Mouse (Mus musculus) lung, postnatal 0 days (tissue): ENCODE results near the gene Alg14. TPM values are rescaled to one million over a fixed set of nuclear protein-coding genes. Genes with fewer than 3 reads are reported as not detected.
A peak's percentile ranks its signal among the peaks of the same experiment; 100 is the strongest.

Experiments
- ATAC-seq: fragments of 200-750 bp; cut with Nextera tagmentation; 2 replicates; pipeline ENCODE4 v1.8.0; 2017; ENCODE audit warnings: moderate library complexity
- DNase-seq: peaks from one replicate; pipeline ENCODE4 v3.0.0-alpha.2; 2016; ENCODE audit warnings: low spot score
- H3K27ac ChIP-seq: fragments of 300-500 bp; sonication (generic); 2 replicates; pipeline ENCODE4 v1.5.1; 2014; ENCODE audit warnings: antibody characterized with exemption, mild to moderate bottlenecking, low read length, mixed read lengths
- H3K27me3 ChIP-seq: fragments of 300-500 bp; sonication (generic); replicated peaks from 2 replicates; pipeline ENCODE4 v1.6.1; 2014; ENCODE audit warnings: low read length, mixed read lengths; ENCODE audit not compliant: insufficient read depth
- H3K36me3 ChIP-seq: fragments of 300-500 bp; sonication (generic); 2 replicates; pipeline ENCODE4 v1.6.1; 2014; ENCODE audit warnings: low read length, mixed read lengths; ENCODE audit not compliant: insufficient read depth
- H3K4me1 ChIP-seq: fragments of 300-500 bp; sonication (generic); 2 replicates; pipeline ENCODE4 v1.6.1; 2014; ENCODE audit warnings: antibody characterized with exemption, low read depth, low read length, mixed read lengths; ENCODE audit not compliant: insufficient read depth
- H3K4me2 ChIP-seq: fragments of 300-500 bp; sonication (generic); replicated peaks from 2 replicates; pipeline ENCODE4 v1.6.1; 2014; ENCODE audit warnings: low read depth, mild to moderate bottlenecking, low read length, moderate library complexity, mixed read lengths
- H3K4me3 ChIP-seq: fragments of 300-500 bp; sonication (generic); 2 replicates; pipeline ENCODE4 v1.5.1; 2014; ENCODE audit warnings: low read depth, low read length
- H3K9ac ChIP-seq: fragments of 300-500 bp; sonication (generic); replicated peaks from 2 replicates; pipeline ENCODE4 v1.6.1; 2014; ENCODE audit warnings: low read depth, mild to moderate bottlenecking
- H3K9me3 ChIP-seq: fragments of 300-500 bp; sonication (generic); 2 replicates; pipeline ENCODE4 v1.6.1; 2016; ENCODE audit warnings: low read length, mixed read lengths
- CTCF ChIP-seq: IDR thresholded peaks from 2 replicates; pipeline ENCODE4 v1.5.1; 2016; ENCODE audit warnings: antibody characterized with exemption, mild to moderate bottlenecking
- EP300 ChIP-seq: IDR thresholded peaks from 2 replicates; pipeline ENCODE4 v1.6.1; 2016; ENCODE audit warnings: antibody characterized with exemption, mild to moderate bottlenecking, control low read depth
- WGBS: fragments of 180-500 bp; shearing (Covaris S2); extraction: QIAGEN DNeasy Blood & Tissue Kit; methylation state at CpG from one replicate; pipeline ENCODE4 v1.1.7; 2014; 5-methylcytosine and 5-hydroxymethylcytosine counted together
- polyA plus RNA-seq: library from polyadenylated mRNA; unstranded; fragments of >200 nt; fragmentation: Nextera tagmentation; extraction: Ambion mirVana; gene quantifications from 2 replicates; pipeline ENCODE4 v1.2.1, GENCODE M21; 2015

Gene Alg14
- polyA plus RNA-seq, 1 experiment from 2014 or later, result 33.4 TPM

DNA sequence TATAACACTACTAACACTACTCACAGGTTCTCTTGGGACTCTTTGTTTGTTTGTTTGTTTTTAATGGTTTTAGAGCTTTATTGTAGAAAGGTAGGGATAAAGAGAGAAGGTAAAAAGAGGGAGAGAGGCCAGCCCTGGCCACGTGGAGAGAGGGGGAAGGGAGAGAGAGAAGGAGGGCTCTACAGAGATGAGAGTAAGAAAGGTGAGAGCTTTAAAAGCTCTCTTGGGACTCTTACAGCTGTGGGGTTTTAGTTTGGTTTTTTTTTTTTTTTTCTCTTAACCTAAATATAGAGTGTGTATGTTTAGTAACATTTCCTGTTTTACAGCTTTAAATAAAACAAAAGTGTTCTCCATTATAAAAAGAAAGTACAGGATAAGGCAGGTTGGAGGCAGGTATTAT, 70.4 kb downstream of the Alg14 start:
- TF ChIP-seq CTCF (no peak), EP300 (no peak)
- Histone ChIP-seq H3K9me3 (no peaks in the 10 kb centered on the region), H3K4me2 (no peak overlapping the region), H3K4me3 (no peak overlapping the region), H3K36me3 (no peaks in the 10 kb centered on the region), H3K27me3 (no peaks in the 10 kb centered on the region), H3K27ac (no peak overlapping the region), H3K9ac (no peak overlapping the region), H3K4me1 (no peaks in the 10 kb centered on the region)
- ATAC-seq, result no peak
- DNase-seq, result no peak
- WGBS, result 32% methylated on average over 1 of the region's 1 CpGs

DNA sequence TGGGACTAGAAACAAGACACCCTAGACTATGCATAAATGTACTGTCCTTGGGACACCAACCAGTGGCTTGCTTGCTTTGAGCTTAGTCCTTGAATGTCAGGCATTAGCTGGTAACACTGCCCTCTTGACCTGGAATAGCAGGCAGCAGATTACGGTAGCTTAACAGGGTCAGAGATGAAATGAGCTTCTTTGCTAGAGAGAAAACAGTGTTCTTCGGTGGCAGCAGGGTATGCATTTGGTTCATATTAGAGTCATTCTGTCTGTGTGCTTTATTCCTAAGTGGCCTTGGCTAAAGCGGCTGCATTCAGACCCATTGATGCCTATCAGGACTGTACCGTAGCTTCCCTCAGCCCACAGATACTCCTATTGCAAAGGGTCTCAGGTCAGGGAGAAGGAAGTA, 72.8 kb downstream of the Alg14 start:
- 79% methylated on average over 4 of the region's 4 CpGs for WGBS
- ATAC-seq, result no peak
- H3K27ac ChIP-seq, result no peak overlapping the region

DNA sequence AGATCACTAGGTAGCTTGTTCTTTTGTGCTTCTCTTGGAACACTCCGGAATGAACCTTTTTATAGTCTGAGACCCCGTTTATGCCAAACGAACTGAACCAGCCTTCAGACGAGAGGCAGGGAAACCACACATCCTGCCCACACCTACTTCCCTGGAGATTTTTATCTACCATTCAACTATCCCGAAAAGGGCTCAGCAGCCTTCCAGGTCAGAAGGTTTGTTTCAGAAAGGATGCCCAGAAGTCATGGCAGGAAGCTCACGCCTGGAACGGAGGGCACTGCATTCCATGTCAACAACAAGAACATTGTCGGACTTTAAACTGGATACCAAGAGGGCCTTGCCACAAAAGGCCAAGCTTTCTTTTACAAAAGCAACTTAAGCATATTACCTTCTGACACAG, 73.6 kb downstream of the Alg14 start:
- peak; percentile 42; the same call in 1 of the 2 replicates for TF ChIP-seq EP300
- no peak for TF ChIP-seq CTCF
- Histone ChIP-seq H3K9me3 (no peaks in the 10 kb centered on the region), H3K4me3 (no peak overlapping the region), H3K4me1 (no peaks in the 10 kb centered on the region), H3K36me3 (no peaks in the 10 kb centered on the region), H3K9ac (no peak overlapping the region), H3K4me2 (no peak overlapping the region), H3K27ac (peak overlapping the region; percentile 39; the same call in 1 of the 2 replicates), H3K27me3 (no peaks in the 10 kb centered on the region)
- 47% methylated on average over 8 of the region's 8 CpGs for WGBS
- ATAC-seq (peak; percentile 63), DNase-seq (peak; percentile 29)

More for the DNA sequence above, 72.8 kb downstream of the Alg14 start:
- Histone ChIP-seq H3K4me1 (no peaks in the 10 kb centered on the region), H3K27me3 (no peaks in the 10 kb centered on the region), H3K9me3 (no peaks in the 10 kb centered on the region), H3K4me2 (no peak overlapping the region), H3K36me3 (no peaks in the 10 kb centered on the region), H3K9ac (no peak overlapping the region), H3K4me3 (no peak overlapping the region)
- DNase-seq, result no peak
- TF ChIP-seq CTCF, result no peak
- TF ChIP-seq EP300, result no peak

DNA sequence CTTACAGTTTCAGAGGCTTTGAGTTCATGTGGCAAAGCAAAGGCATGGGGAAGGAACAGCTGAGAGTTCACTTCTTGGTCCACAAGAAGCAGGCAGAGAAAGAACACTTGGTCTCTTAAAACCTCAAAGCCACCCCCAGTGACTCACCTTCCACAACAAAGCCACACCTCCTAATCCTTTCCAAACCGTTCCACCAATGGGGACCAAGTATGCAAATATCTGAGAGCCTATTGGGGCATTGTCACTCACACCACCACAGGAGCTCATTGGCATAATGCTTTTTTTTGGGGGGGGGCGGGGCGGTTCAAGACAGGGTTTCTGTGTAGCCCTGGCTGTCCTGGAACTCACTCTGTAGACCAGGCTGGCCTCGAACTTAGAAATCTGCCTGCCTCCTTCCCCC, 77.0 kb downstream of the Alg14 start:
- WGBS, result 91% methylated on average over 4 of the region's 4 CpGs
- Histone ChIP-seq H3K4me3 (no peak overlapping the region), H3K27ac (no peak overlapping the region), H3K4me2 (no peak overlapping the region), H3K27me3 (no peaks in the 10 kb centered on the region), H3K36me3 (no peaks in the 10 kb centered on the region), H3K9me3 (no peaks in the 10 kb centered on the region), H3K4me1 (no peaks in the 10 kb centered on the region), H3K9ac (no peak overlapping the region)
- DNase-seq, result no peak
- TF ChIP-seq EP300 (no peak), CTCF (no peak)
- no peak for ATAC-seq

DNA sequence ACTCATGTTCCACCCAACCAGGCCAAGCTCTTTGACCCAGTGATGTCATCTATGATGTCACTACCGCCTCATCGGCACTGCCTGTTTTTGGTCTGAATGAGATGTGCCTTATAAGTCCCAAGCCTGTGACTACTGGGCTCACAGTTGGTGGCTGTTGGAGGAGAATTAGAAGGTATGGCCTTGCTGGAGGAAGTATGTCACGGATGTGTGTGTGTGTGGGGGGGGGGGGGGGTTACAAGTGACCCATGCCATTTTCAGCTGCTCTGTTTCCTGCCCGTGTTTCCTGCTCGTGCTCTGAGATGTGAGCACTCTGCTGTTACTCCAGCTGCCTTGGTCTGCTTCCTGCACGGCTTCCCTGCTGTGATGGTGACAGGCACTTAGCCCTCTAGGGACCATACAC, 77.9 kb downstream of the Alg14 start:
- H3K4me3 ChIP-seq, result no peak overlapping the region
- no peak overlapping the region for H3K9ac ChIP-seq
- DNase-seq (peak; percentile 53), ATAC-seq (peak; percentile 75)
- no peaks in the 10 kb centered on the region for H3K9me3 ChIP-seq
- no peaks in the 10 kb centered on the region for H3K4me1 ChIP-seq
- H3K27ac ChIP-seq, result no peak overlapping the region
- TF ChIP-seq EP300, result no peak
- TF ChIP-seq CTCF, result no peak
- no peak overlapping the region for H3K4me2 ChIP-seq
- H3K36me3 ChIP-seq, result no peaks in the 10 kb centered on the region
- WGBS, result 64% methylated on average over 6 of the region's 6 CpGs
- no peaks in the 10 kb centered on the region for H3K27me3 ChIP-seq

DNA sequence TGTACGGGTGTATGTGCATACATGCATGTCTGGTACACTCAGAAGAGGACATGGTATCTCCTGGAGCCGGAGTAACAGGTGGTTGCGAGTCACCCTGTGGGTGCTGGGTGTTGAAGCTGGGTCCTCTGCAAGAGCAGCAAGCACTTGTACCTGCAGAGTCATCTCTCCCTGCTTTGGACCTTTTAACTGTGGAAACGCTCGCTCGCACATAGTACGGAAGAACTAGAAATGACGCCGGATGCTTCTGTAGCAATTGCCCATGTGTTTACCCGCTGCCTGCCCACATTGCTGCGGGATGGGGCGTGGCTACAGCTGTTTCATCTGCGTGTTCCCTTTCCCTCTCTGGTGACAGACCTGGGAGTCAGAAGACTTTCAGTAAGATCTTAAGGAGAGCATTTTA, 78.7 kb downstream of the Alg14 start:
- Histone ChIP-seq H3K4me1 (no peaks in the 10 kb centered on the region), H3K9me3 (no peaks in the 10 kb centered on the region), H3K36me3 (no peaks in the 10 kb centered on the region), H3K27me3 (no peaks in the 10 kb centered on the region), H3K27ac (no peak overlapping the region), H3K4me2 (no peak overlapping the region), H3K9ac (no peak overlapping the region), H3K4me3 (no peak overlapping the region)
- DNase-seq (no peak), ATAC-seq (0 out of 2 replicates have a peak, but pooled peaks have one; percentile 17)
- 72% methylated on average over 13 of the region's 13 CpGs for WGBS
- TF ChIP-seq EP300 (no peak), CTCF (no peak)

DNA sequence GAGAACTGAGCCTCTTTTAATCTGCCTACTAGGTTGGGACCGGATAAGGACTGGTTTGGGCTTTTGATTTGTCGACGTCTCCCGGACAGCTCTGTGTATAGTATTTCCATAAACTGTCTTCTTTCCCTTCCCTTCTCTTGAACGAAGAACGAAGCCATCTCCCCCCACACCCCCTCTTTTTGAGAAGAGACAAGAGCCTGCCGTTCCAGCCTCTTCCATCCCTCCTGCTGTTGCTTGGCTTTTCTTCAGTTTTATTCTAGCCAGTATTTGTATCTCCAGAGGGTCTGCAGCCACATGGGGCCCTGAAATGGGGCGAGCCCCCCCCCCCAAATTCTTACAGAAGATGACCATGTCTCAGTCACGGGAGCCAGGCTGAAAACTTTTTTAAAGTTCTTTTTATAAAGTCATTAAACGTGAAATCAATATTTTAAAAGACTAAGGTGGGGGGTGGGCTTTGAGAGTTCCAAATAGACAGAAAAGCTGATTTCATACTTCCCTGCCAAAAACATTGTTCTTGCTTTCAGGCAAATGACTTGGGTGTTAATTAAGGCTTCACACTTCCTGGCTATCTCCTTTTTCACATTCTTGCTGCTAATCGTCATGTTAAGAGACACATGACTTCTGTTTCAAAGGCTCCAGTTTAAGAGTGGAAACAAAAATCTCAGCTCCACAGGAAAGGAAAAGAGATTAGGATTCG, 79.4 kb downstream of the Alg14 start:
- H3K4me1 ChIP-seq, result no peaks in the 10 kb centered on the region
- H3K9me3 ChIP-seq, result no peaks in the 10 kb centered on the region
- no peaks in the 10 kb centered on the region for H3K27me3 ChIP-seq
- WGBS, result 67% methylated on average over 12 of the region's 12 CpGs
- no peak overlapping the region for H3K4me2 ChIP-seq
- no peaks in the 10 kb centered on the region for H3K36me3 ChIP-seq
- H3K9ac ChIP-seq, result no peak overlapping the region
- no peak overlapping the region for H3K27ac ChIP-seq
- TF ChIP-seq CTCF (no peak), EP300 (no peak)
- no peak overlapping the region for H3K4me3 ChIP-seq
- ATAC-seq, result no peak
- DNase-seq, result no peak
